Mouse (Mus musculus): ENCODE data around the gene Cdcp1. TPM values are rescaled to one million over a fixed set of nuclear protein-coding genes. Genes with fewer than 3 reads are reported as not detected.
A peak's percentile ranks its signal among the peaks of the same experiment; 100 is the strongest.

Gene Cdcp1
- total RNA-seq, 1 experiment: 3.3 TPM

DNA sequence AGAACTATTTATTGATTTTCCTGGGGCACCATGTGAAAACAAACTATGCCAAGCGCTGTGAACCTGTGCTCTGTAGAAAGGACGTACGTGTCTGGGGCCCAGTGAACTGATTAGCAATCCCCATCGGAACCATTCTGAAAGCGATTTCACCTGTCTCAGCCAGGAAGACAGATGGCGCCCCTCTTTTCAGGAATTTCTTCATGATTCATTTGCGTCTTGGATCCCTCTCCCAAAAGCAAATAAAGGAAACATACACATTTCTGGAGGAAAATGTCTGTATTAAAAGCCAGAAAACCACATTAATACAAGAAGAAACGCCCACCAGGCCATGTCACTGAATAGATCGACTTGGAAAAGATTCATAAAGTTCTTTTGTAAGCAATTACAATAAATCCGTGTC, 43.0 kb upstream of the Cdcp1 start:
- in situ Hi-C loops (cut with MboI; ENCODE audit: low sequenced_read_pairs in 2 of 2, unreplicated experiment in 2 of 2): loop anchor here (10.0 kb wide), 2 partner anchors 94 to 266 kb away; partner anchors contain the start of gene Sacm1l (in 1 of the 2)
- Histone ChIP-seq H3K4me1 (ENCODE audit: control insufficient read depth in 2 of 2, insufficient read depth in 2 of 2, low read length in 2 of 2, poor library complexity in 1 of 2) (no peaks in the 10 kb centered on the region), H3K9ac (ENCODE audit: insufficient read depth, low read depth, low read length, poor library complexity, severe bottlenecking) (no peak overlapping the region), H3K27ac (ENCODE audit: insufficient read depth, low read depth, low read length, poor library complexity, severe bottlenecking) (no peak overlapping the region), H3K36me3 (ENCODE audit: control insufficient read depth, insufficient read depth, low read length, poor library complexity, severe bottlenecking) (no peaks in the 10 kb centered on the region), H3K9me3 (ENCODE audit: control insufficient read depth, insufficient read depth, low read depth, low read length) (no peaks in the 10 kb centered on the region), H3K4me3 (ENCODE audit: insufficient read depth in 1 of 2, low read depth in 1 of 2, low read length in 2 of 2, poor library complexity in 1 of 2, severe bottlenecking in 1 of 2) (no peak overlapping the region)
- no peak for TF ChIP-seq HCFC1 (IDR thresholded peaks at IDR 0.05; ENCODE audit: borderline replicate concordance, insufficient read depth, low read length)
- no peak for TF ChIP-seq ZNF384 (IDR thresholded peaks at IDR 0.05; ENCODE audit: low read depth, low read length)
- TF ChIP-seq MAFK (IDR thresholded peaks at IDR 0.05; ENCODE audit: insufficient read depth, low read depth, low read length): no peak
- no peak for TF ChIP-seq ZC3H11A (IDR thresholded peaks at IDR 0.05; ENCODE audit: borderline replicate concordance, low read depth, low read length)
- TF ChIP-seq CHD2 (IDR thresholded peaks at IDR 0.05; ENCODE audit: low read depth, low read length): no peak
- no peak for DNase-seq (ENCODE audit: low read depth, low spot score)

DNA sequence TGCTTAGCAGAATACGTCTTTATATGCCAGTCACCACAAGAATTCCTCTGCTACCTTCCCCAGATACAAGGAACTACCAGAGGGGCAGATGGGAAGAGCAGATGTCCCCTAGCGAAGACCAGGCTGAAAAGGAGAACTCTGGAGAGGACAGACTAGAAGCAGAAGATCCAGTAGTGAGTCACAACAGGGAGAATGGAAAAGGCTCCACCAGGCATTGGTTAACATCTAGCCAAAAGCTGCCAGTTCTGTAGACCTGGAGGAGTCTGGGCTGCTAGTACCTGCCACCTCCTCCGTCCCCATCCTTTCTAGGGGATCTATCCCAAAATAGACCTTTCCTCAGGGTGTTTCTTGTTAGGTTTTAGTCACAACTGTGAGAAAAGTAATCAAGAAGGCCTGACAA, 39.9 kb upstream of the Cdcp1 start:
- Histone ChIP-seq H3K36me3 (ENCODE audit: control insufficient read depth, insufficient read depth, low read length, poor library complexity, severe bottlenecking) (no peaks in the 10 kb centered on the region), H3K9me3 (ENCODE audit: control insufficient read depth, insufficient read depth, low read depth, low read length) (no peaks in the 10 kb centered on the region), H3K4me3 (ENCODE audit: insufficient read depth in 1 of 2, low read depth in 1 of 2, low read length in 2 of 2, poor library complexity in 1 of 2, severe bottlenecking in 1 of 2) (no peak overlapping the region), H3K27ac (ENCODE audit: insufficient read depth, low read depth, low read length, poor library complexity, severe bottlenecking) (no peak overlapping the region), H3K4me1 (ENCODE audit: control insufficient read depth in 2 of 2, insufficient read depth in 2 of 2, low read length in 2 of 2, poor library complexity in 1 of 2) (no peaks in the 10 kb centered on the region), H3K9ac (ENCODE audit: insufficient read depth, low read depth, low read length, poor library complexity, severe bottlenecking) (no peak overlapping the region)
- TF ChIP-seq ZNF384 (IDR thresholded peaks at IDR 0.05; ENCODE audit: low read depth, low read length) (no peak), CHD2 (IDR thresholded peaks at IDR 0.05; ENCODE audit: low read depth, low read length) (no peak), HCFC1 (IDR thresholded peaks at IDR 0.05; ENCODE audit: borderline replicate concordance, insufficient read depth, low read length) (no peak), ZC3H11A (IDR thresholded peaks at IDR 0.05; ENCODE audit: borderline replicate concordance, low read depth, low read length) (no peak), MAFK (IDR thresholded peaks at IDR 0.05; ENCODE audit: insufficient read depth, low read depth, low read length) (no peak)
- in situ Hi-C loops (cut with MboI; ENCODE audit: low sequenced_read_pairs in 2 of 2, unreplicated experiment in 2 of 2): loop anchor here (10.0 kb wide), 2 partner anchors 91 to 269 kb away; partner anchors contain the start of gene Sacm1l (in 1 of the 2)
- DNase-seq (ENCODE audit: low read depth, low spot score): no peak

DNA sequence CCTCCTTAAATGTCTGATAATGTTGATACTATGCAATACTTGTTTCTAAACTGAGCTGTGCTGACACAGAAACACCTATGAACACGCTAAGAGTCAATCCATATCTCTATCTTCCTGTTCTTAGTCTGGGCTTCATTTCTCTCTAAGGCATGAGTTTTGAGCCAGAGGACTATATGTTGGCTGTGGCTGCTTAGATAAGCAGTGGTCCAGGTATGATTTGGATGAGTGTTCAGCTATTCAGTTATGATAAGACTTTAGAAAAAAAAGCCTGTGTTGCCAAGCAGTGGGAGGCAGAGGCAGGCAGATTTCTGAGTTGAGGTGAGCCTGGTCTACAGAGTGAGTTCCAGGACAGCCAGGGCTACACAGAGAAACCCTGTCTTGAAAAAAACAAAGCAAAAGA, 32.2 kb upstream of the Cdcp1 start:
- H3K9me3 ChIP-seq (ENCODE audit: control insufficient read depth, insufficient read depth, low read depth, low read length): no peaks in the 10 kb centered on the region
- no peak overlapping the region for H3K9ac ChIP-seq (ENCODE audit: insufficient read depth, low read depth, low read length, poor library complexity, severe bottlenecking)
- H3K27ac ChIP-seq (ENCODE audit: insufficient read depth, low read depth, low read length, poor library complexity, severe bottlenecking): no peak overlapping the region
- no peak for DNase-seq (ENCODE audit: low read depth, low spot score)
- no peaks in the 10 kb centered on the region for H3K4me1 ChIP-seq (ENCODE audit: control insufficient read depth in 2 of 2, insufficient read depth in 2 of 2, low read length in 2 of 2, poor library complexity in 1 of 2)
- H3K36me3 ChIP-seq (ENCODE audit: control insufficient read depth, insufficient read depth, low read length, poor library complexity, severe bottlenecking): no peaks in the 10 kb centered on the region
- no peak for TF ChIP-seq ZC3H11A (IDR thresholded peaks at IDR 0.05; ENCODE audit: borderline replicate concordance, low read depth, low read length)
- TF ChIP-seq CHD2 (IDR thresholded peaks at IDR 0.05; ENCODE audit: low read depth, low read length): no peak
- no peak for TF ChIP-seq MAFK (IDR thresholded peaks at IDR 0.05; ENCODE audit: insufficient read depth, low read depth, low read length)
- no peak for TF ChIP-seq HCFC1 (IDR thresholded peaks at IDR 0.05; ENCODE audit: borderline replicate concordance, insufficient read depth, low read length)
- TF ChIP-seq ZNF384 (IDR thresholded peaks at IDR 0.05; ENCODE audit: low read depth, low read length): no peak
- H3K4me3 ChIP-seq (ENCODE audit: insufficient read depth in 1 of 2, low read depth in 1 of 2, low read length in 2 of 2, poor library complexity in 1 of 2, severe bottlenecking in 1 of 2): no peak overlapping the region
- in situ Hi-C loops (cut with MboI; ENCODE audit: low sequenced_read_pairs in 2 of 2, unreplicated experiment in 2 of 2): no loop called here

DNA sequence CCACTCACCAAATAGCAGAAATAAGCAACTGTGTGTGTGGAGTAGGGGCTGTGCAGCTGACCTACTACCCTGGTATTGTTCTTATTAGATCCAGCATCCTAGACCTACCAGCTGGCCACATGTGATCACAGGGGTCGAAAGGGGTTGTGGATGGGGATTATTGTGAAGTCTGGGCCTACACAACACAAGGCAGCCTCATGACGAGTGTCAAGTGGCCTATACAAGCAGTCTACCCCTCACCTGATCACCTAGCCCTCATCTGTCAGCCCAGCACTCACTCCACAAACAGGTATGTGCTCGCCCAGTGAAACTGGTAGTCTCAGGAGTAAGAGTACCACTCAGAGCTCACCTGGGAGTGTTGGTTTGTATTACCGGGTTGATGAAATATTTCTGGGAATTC, 29.3 kb upstream of the Cdcp1 start:
- no peaks in the 10 kb centered on the region for H3K4me1 ChIP-seq (ENCODE audit: control insufficient read depth in 2 of 2, insufficient read depth in 2 of 2, low read length in 2 of 2, poor library complexity in 1 of 2)
- no peaks in the 10 kb centered on the region for H3K36me3 ChIP-seq (ENCODE audit: control insufficient read depth, insufficient read depth, low read length, poor library complexity, severe bottlenecking)
- no peak overlapping the region for H3K4me3 ChIP-seq (ENCODE audit: insufficient read depth in 1 of 2, low read depth in 1 of 2, low read length in 2 of 2, poor library complexity in 1 of 2, severe bottlenecking in 1 of 2)
- no peak overlapping the region for H3K27ac ChIP-seq (ENCODE audit: insufficient read depth, low read depth, low read length, poor library complexity, severe bottlenecking)
- H3K9me3 ChIP-seq (ENCODE audit: control insufficient read depth, insufficient read depth, low read depth, low read length): no peaks in the 10 kb centered on the region
- no peak overlapping the region for H3K9ac ChIP-seq (ENCODE audit: insufficient read depth, low read depth, low read length, poor library complexity, severe bottlenecking)
- TF ChIP-seq ZC3H11A (IDR thresholded peaks at IDR 0.05; ENCODE audit: borderline replicate concordance, low read depth, low read length): no peak
- no peak for TF ChIP-seq HCFC1 (IDR thresholded peaks at IDR 0.05; ENCODE audit: borderline replicate concordance, insufficient read depth, low read length)
- no peak for TF ChIP-seq CHD2 (IDR thresholded peaks at IDR 0.05; ENCODE audit: low read depth, low read length)
- no peak for TF ChIP-seq ZNF384 (IDR thresholded peaks at IDR 0.05; ENCODE audit: low read depth, low read length)
- TF ChIP-seq MAFK (IDR thresholded peaks at IDR 0.05; ENCODE audit: insufficient read depth, low read depth, low read length): no peak
- DNase-seq (ENCODE audit: low read depth, low spot score): no peak
- in situ Hi-C loops (cut with MboI; ENCODE audit: low sequenced_read_pairs in 2 of 2, unreplicated experiment in 2 of 2): no loop called here

DNA sequence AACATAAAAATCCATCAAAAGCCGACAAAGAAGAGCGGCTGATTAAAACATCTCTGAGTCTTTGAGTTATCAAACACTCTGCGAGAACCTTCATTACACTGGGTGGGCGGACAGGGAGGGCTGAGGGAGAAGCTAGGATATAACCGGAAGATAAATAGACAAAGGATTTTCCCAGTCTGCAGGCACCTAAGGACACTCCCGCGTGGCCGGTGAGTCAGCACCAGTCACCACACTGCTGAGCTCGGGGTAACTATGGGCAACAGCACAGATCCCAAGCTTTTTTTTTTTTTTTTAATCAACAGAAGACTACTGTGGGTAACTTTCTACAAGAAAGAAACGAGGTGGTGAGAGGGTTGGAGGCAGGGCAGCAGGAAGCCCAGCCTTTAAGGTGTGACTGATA, 28.1 kb upstream of the Cdcp1 start:
- Histone ChIP-seq H3K9me3 (ENCODE audit: control insufficient read depth, insufficient read depth, low read depth, low read length) (no peaks in the 10 kb centered on the region), H3K9ac (ENCODE audit: insufficient read depth, low read depth, low read length, poor library complexity, severe bottlenecking) (no peak overlapping the region), H3K4me1 (ENCODE audit: control insufficient read depth in 2 of 2, insufficient read depth in 2 of 2, low read length in 2 of 2, poor library complexity in 1 of 2) (no peaks in the 10 kb centered on the region), H3K27ac (ENCODE audit: insufficient read depth, low read depth, low read length, poor library complexity, severe bottlenecking) (no peak overlapping the region), H3K36me3 (ENCODE audit: control insufficient read depth, insufficient read depth, low read length, poor library complexity, severe bottlenecking) (no peaks in the 10 kb centered on the region), H3K4me3 (ENCODE audit: insufficient read depth in 1 of 2, low read depth in 1 of 2, low read length in 2 of 2, poor library complexity in 1 of 2, severe bottlenecking in 1 of 2) (no peak overlapping the region)
- peak; percentile 12 for DNase-seq (ENCODE audit: low read depth, low spot score)
- in situ Hi-C loops (cut with MboI; ENCODE audit: low sequenced_read_pairs in 2 of 2, unreplicated experiment in 2 of 2): no loop called here
- TF ChIP-seq ZC3H11A (IDR thresholded peaks at IDR 0.05; ENCODE audit: borderline replicate concordance, low read depth, low read length) (no peak), CHD2 (IDR thresholded peaks at IDR 0.05; ENCODE audit: low read depth, low read length) (no peak), MAFK (IDR thresholded peaks at IDR 0.05; ENCODE audit: insufficient read depth, low read depth, low read length) (0 out of 2 replicates have a peak, but pooled peaks have one; percentile 33), HCFC1 (IDR thresholded peaks at IDR 0.05; ENCODE audit: borderline replicate concordance, insufficient read depth, low read length) (no peak), ZNF384 (IDR thresholded peaks at IDR 0.05; ENCODE audit: low read depth, low read length) (peak; percentile 69)
